Mouse (Mus musculus) liver, adult 2 months (tissue): ENCODE measurements around the gene Obp1a. TPM values are rescaled to one million over a fixed set of nuclear protein-coding genes. Genes with fewer than 3 reads are reported as not detected.

Source experiments
- DNase-seq: peaks from one replicate; pipeline ENCODE4 v3.0.0-alpha.2; 2011; ENCODE audit warnings: low read depth, low spot score; ENCODE audit errors: extremely low read depth
- H3K27ac ChIP-seq: fragments of 200-500 bp; replicated peaks from 2 replicates; pipeline ENCODE4 v1.5.1; 2012; ENCODE audit warnings: low read depth, mild to moderate bottlenecking, control low read depth, inconsistent platforms, low read length; ENCODE audit not compliant: insufficient read depth
- H3K27me3 ChIP-seq: fragments of 200-500 bp; 2 replicates; pipeline ENCODE4 v1.6.1; 2012; ENCODE audit warnings: mild to moderate bottlenecking, moderate library complexity, low read length, inconsistent platforms; ENCODE audit not compliant: control insufficient read depth, insufficient read depth
- H3K36me3 ChIP-seq: fragments of 200-500 bp; 2 replicates; pipeline ENCODE4 v1.6.1; 2012; ENCODE audit warnings: low read length, inconsistent platforms; ENCODE audit not compliant: control insufficient read depth, insufficient read depth
- H3K4me1 ChIP-seq: fragments of 200-500 bp; 2 replicates; pipeline ENCODE4 v1.6.1; 2011; ENCODE audit warnings: low read length; ENCODE audit not compliant: control insufficient read depth, insufficient read depth
- H3K4me3 ChIP-seq: fragments of 200-500 bp; 2 replicates; pipeline ENCODE4 v1.5.1; 2011; ENCODE audit warnings: low read depth, mild to moderate bottlenecking, control low read depth, low read length, moderate library complexity; ENCODE audit not compliant: insufficient read depth
- H3K79me2 ChIP-seq: fragments of 200-500 bp; 2 replicates; pipeline ENCODE4 v1.6.1; 2012; ENCODE audit warnings: inconsistent platforms, mild to moderate bottlenecking, low read length, moderate library complexity; ENCODE audit not compliant: control insufficient read depth, insufficient read depth
- H3K9ac ChIP-seq: fragments of 200-500 bp; 2 replicates; pipeline ENCODE4 v1.6.1; 2012; ENCODE audit warnings: low read depth, mild to moderate bottlenecking, control low read depth, inconsistent platforms, low read length
- CTCF ChIP-seq: fragments of 200-500 bp; IDR thresholded peaks from 2 replicates; pipeline ENCODE4 v1.5.1; 2011; ENCODE audit warnings: low read depth, low read length, control low read depth
- POLR2A ChIP-seq: fragments of 200-500 bp; IDR thresholded peaks from 2 replicates; pipeline ENCODE4 v1.6.1; 2011; ENCODE audit warnings: low read length, control low read depth; ENCODE audit not compliant: insufficient read depth; ENCODE audit errors: extremely low read depth
- WGBS: fragments of 180-500 bp; shearing (Covaris S2); methylation state at CpG from one replicate; pipeline ENCODE4 v1.1.7; 2018; 5-methylcytosine and 5-hydroxymethylcytosine counted together
- polyA plus RNA-seq: library from polyadenylated mRNA; depleted of rRNA; stranded (reverse); fragments of >200 nt; gene quantifications from 2 replicates; pipeline ENCODE4 v1.2.3, GENCODE M21; 2012; rRNA removed
- total RNA-seq: library from RNA; depleted of rRNA; stranded (reverse); fragments of >200 nt; gene quantifications from 2 replicates; pipeline ENCODE4 v1.2.3, GENCODE M21; 2014; rRNA removed

Obp1a gene
- total RNA-seq (not detected in 2 replicates), polyA plus RNA-seq (not detected in 2 replicates)

- Histone ChIP-seq H3K9ac (no peak within 1 kb of the TSS), H3K27me3 (no peaks in the 10 kb centered on the region), H3K27ac (no peak within 1 kb of the TSS), H3K4me1 (no peaks in the 10 kb centered on the region), H3K79me2 (no peaks in the 10 kb centered on the region), H3K4me3 (no peak within 1 kb of the TSS), H3K36me3 (no peaks in the 10 kb centered on the region)
- DNase-seq = no peak
- no peak for TF ChIP-seq CTCF
Measured at GRCm38 (mm10) chrX:78091274-78091673, at the start of gene Obp1a. Obp1a (minus strand) TSS chrX:78091374.

DNA sequence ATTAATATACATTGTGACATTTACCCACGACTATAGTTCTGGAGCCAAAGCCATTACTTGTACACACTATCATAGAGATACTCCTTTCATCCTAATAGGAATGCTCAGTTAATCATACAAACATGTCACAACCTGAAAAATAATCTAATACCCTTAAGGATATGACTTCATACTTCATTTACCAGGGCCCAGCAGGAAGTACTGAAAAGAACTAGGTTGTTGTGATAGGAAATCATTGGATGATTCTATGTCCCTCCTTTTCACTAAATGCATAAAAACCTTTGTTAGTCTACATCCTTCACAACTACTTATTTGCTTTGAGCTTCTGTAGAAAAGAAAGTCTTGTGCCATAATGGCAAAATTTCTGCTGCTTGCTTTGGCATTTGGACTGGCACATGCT is 34.0 kb upstream of the Obp1a start, which contains the start of gene Gm5938:
TSS of gene Gm5938 (plus strand) at position 301 of the 400 bp plus-strand sequence.
- DNase-seq = no peak
- WGBS = 58% methylated on average over 1 of the region's 1 CpGs
- H3K36me3 ChIP-seq = no peaks in the 10 kb centered on the region
- H3K27me3 ChIP-seq = no peaks in the 10 kb centered on the region
- no peak within 1 kb of the TSS for H3K9ac ChIP-seq
- H3K4me3 ChIP-seq = no peak within 1 kb of the TSS
- no peaks in the 10 kb centered on the region for H3K4me1 ChIP-seq
- no peak within 1 kb of the TSS for H3K27ac ChIP-seq
- TF ChIP-seq POLR2A = no peak
- H3K79me2 ChIP-seq = no peaks in the 10 kb centered on the region

Other genes starting within 250 kb of the Obp1a start
- not detected in 2 replicates for gene Pbsn, start 237.8 kb downstream of the Obp1a start, total RNA-seq
- not detected in 2 replicates for gene Pbsn, start 237.8 kb downstream of the Obp1a start, polyA plus RNA-seq
- not detected in 2 replicates for gene Gm14744, start 226.6 kb downstream of the Obp1a start, total RNA-seq
- not detected in 2 replicates for gene Gm14744, start 226.6 kb downstream of the Obp1a start, polyA plus RNA-seq
- not detected in 2 replicates for gene 5430402E10Rik, start 166.3 kb downstream of the Obp1a start, total RNA-seq
- not detected in 2 replicates for gene 5430402E10Rik, start 166.3 kb downstream of the Obp1a start, polyA plus RNA-seq
- gene Gm5938, start 34.1 kb upstream of the Obp1a start, total RNA-seq = not detected in 2 replicates
- gene Gm5938, start 34.1 kb upstream of the Obp1a start, polyA plus RNA-seq = not detected in 2 replicates
- gene Obp1b, start 95.4 kb upstream of the Obp1a start, total RNA-seq = not detected in 2 replicates
- not detected in 2 replicates for gene Obp1b, start 95.4 kb upstream of the Obp1a start, polyA plus RNA-seq
- not detected in 2 replicates for gene Gm14743, start 154.5 kb upstream of the Obp1a start, total RNA-seq
- gene Gm14743, start 154.5 kb upstream of the Obp1a start, polyA plus RNA-seq = not detected in 2 replicates